Mouse (Mus musculus) kidney, adult 2 months (tissue): ENCODE results near the gene Sgpp2.

Experiments
- CTCF ChIP-seq: fragments of 200-500 bp; conservative IDR thresholded peaks from 2 replicates; pipeline ENCODE4 v1.5.1; 2011; ENCODE audit warnings: low read depth, mild to moderate bottlenecking, control low read depth, low read length, moderate library complexity, mixed read lengths; ENCODE audit not compliant: insufficient read depth, insufficient read length
- POLR2A ChIP-seq: fragments of 200-500 bp; IDR thresholded peaks from one replicate; pipeline ENCODE4 v1.6.1; 2011; ENCODE audit warnings: low read depth, low read length, control low read depth

- no peak for TF ChIP-seq CTCF
- TF ChIP-seq POLR2A, result no peak
Observed at GRCm38 (mm10) chr1:78443056-78443455, 132.9 kb downstream of the Sgpp2 start.
